Mouse (Mus musculus): ENCODE measurements around the gene Cope. TPM values are rescaled to one million over a fixed set of nuclear protein-coding genes. Genes with fewer than 3 reads are reported as not detected.

Gene Cope
- polyA plus RNA-seq, 1 experiment, result 236 TPM

DNA sequence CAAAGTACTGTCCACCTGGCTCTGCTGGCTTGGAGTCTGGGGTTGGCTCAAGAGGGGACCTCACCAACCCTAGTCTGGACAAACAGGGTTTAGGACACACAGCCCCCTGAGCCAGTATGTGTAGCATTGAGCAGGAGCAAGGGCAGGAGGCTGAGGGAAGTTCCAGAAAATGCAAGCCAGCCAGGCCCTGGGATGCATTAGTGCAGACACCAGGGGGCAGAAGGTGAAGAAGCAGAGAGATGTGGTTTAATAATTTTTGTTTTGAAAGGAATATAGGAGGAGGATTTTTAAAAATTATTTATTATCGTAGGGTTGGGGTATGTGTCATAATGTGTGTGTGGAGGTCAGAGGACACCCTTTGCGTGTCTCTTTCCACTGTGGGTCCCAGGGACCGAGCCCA, 21.4 kb downstream of the Cope start:
- no peaks in the 10 kb centered on the region for H3K36me3 ChIP-seq (ENCODE audit: control insufficient read depth, insufficient read depth)
- no peaks in the 10 kb centered on the region for H3K79me2 ChIP-seq (ENCODE audit: control insufficient read depth, insufficient read depth)
- no peak overlapping the region for H3K4me2 ChIP-seq (ENCODE audit: low read depth)
- no peak for TF ChIP-seq REST (IDR thresholded peaks at IDR 0.05; ENCODE audit: insufficient read depth, insufficient read length)
- no peak for TF ChIP-seq POLR2AphosphoS2 (IDR thresholded peaks at IDR 0.05; ENCODE audit: insufficient read length, low read depth)
- no peak for TF ChIP-seq E2F4 (IDR thresholded peaks at IDR 0.05; ENCODE audit: insufficient read depth)
- H3ac ChIP-seq (ENCODE audit: control insufficient read depth, insufficient read length), result no peak overlapping the region
- H3K4me3 ChIP-seq, result no peak overlapping the region
- H3K27me3 ChIP-seq (ENCODE audit: control insufficient read depth, insufficient read depth, insufficient read length), result no peaks in the 10 kb centered on the region

DNA sequence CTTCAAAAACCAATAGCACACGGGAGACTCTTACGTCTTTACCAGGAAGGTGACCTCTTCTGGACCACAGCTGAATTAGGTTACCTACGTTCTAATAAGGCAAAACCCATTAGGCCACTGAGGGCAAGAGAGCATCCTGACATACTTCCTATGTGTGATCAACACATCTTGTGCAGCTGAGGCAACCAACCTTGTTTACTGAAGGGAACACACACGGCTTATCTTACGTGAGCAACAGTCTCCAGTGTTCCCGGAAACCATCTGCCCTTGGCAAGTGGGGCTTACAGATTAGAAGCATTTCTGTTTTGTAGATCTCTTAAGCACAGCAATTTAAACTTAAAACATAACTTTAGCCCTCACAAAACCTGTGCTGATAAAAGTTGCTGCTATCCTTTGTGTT, 25.2 kb downstream of the Cope start:
- H3ac ChIP-seq (ENCODE audit: control insufficient read depth, insufficient read length), result no peak overlapping the region
- TF ChIP-seq TCF12 (IDR thresholded peaks at IDR 0.05; ENCODE audit: insufficient read depth, poor library complexity, severe bottlenecking), result no peak
- no peak for TF ChIP-seq E2F4 (IDR thresholded peaks at IDR 0.05; ENCODE audit: insufficient read depth)
- no peak for TF ChIP-seq MYOG (IDR thresholded peaks at IDR 0.05; ENCODE audit: control insufficient read depth in 1 of 3, insufficient read depth in 1 of 3, insufficient read length in 2 of 3, low read depth in 2 of 3)
- no peak for TF ChIP-seq USF1 (IDR thresholded peaks at IDR 0.05; ENCODE audit: low read depth)
- TF ChIP-seq REST (IDR thresholded peaks at IDR 0.05; ENCODE audit: insufficient read depth, insufficient read length), result no peak
- TF ChIP-seq MAX (IDR thresholded peaks at IDR 0.05; ENCODE audit: low read depth), result no peak
- TF ChIP-seq POLR2A (IDR thresholded peaks at IDR 0.05; ENCODE audit: insufficient read length, low read depth), result no peak
- no peak for TF ChIP-seq CEBPB (IDR thresholded peaks at IDR 0.05; ENCODE audit: insufficient read depth, poor library complexity, severe bottlenecking)
- no peaks in the 10 kb centered on the region for H3K79me2 ChIP-seq (ENCODE audit: control insufficient read depth, insufficient read depth)
- H3K4me2 ChIP-seq (ENCODE audit: low read depth), result no peak overlapping the region
- H3K27me3 ChIP-seq (ENCODE audit: control insufficient read depth, insufficient read depth, insufficient read length), result no peaks in the 10 kb centered on the region
- peaks cover 4% of the 10 kb centered on the region for H3K36me3 ChIP-seq (ENCODE audit: control insufficient read depth, insufficient read depth)
- H3K4me3 ChIP-seq, result no peak overlapping the region

DNA sequence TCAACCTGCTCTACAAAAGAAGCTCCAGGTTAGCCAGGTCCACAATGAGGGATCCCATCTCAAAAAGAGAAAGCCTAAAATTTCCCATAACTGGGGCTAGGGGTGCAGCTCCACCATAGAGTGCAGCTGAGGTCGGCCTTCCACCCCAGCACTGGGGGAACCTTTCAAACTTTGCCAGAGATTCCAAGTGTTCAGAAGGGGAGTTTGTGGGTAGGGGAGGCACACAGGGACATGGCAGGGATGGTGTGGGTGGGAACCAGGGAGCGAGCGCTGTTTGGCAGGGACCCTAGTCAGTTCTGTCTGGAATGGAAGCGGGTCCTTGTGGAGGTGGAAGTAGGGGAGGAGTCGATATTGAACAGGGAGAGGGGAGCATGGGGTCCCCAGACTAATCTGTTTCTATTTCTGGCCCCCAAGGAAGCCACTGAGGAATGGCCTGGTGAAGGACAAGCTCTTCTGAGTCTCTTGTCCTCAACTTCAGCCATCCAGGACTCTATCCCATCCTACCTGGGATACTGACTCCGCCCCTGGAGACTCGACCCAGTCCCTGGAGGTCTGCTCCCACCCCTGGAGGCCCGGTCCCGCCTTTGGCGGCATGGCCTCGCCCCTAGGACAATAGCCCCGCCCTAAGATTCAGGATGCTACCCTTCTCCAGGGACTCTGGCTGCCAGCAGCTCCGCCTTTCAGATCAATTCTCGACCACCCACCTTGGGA, 27.0 kb downstream of the Cope start, which contains the start of gene Gdf1:
Gene Gdf1 (plus strand): TSS at position 694 of the 711 bp plus-strand sequence.
- Histone ChIP-seq H3ac (ENCODE audit: control insufficient read depth, insufficient read length) (no peak within 1 kb of the TSS), H3K36me3 (ENCODE audit: control insufficient read depth, insufficient read depth) (peaks cover 12% of the 10 kb centered on the region), H3K79me2 (ENCODE audit: control insufficient read depth, insufficient read depth) (no peaks in the 10 kb centered on the region), H3K4me2 (ENCODE audit: low read depth) (no peak within 1 kb of the TSS), H3K4me3 (no peak within 1 kb of the TSS), H3K27me3 (ENCODE audit: control insufficient read depth, insufficient read depth, insufficient read length) (no peaks in the 10 kb centered on the region)
- TF ChIP-seq MAX (IDR thresholded peaks at IDR 0.05; ENCODE audit: low read depth), result no peak
- TF ChIP-seq POLR2A (IDR thresholded peaks at IDR 0.05; ENCODE audit: insufficient read length, low read depth), result no peak
- TF ChIP-seq USF1 (IDR thresholded peaks at IDR 0.05; ENCODE audit: low read depth), result no peak
- TF ChIP-seq TCF3 (IDR thresholded peaks at IDR 0.05; ENCODE audit: insufficient read length, low read depth), result no peak
- no peak for TF ChIP-seq SRF (IDR thresholded peaks at IDR 0.05; ENCODE audit: control insufficient read depth, insufficient read length, low read depth)

- peaks cover 17% of the 10 kb centered on the region for H3K36me3 ChIP-seq (ENCODE audit: control insufficient read depth, insufficient read depth)
Measured at GRCm38 (mm10) chr8:70329835-70330740, 27.8 kb downstream of the Cope start.

DNA sequence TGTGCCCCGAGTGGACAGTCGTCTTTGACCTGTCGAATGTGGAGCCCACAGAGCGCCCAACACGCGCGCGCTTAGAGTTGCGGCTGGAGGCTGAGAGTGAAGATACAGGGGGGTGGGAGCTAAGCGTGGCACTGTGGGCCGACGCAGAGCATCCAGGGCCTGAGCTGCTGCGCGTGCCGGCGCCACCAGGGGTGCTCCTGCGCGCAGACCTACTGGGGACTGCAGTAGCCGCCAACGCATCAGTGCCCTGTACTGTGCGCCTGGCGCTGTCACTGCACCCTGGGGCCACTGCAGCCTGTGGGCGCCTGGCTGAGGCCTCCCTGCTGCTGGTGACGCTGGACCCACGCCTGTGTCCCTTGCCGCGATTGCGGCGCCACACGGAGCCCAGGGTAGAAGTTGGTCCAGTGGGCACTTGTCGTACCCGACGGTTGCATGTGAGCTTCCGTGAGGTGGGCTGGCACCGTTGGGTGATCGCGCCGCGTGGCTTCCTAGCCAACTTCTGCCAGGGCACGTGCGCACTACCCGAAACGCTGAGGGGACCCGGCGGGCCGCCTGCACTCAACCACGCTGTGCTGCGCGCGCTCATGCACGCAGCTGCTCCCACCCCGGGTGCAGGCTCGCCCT, 28.5 kb downstream of the Cope start:
- no peak overlapping the region for H3K4me3 ChIP-seq
- H3ac ChIP-seq (ENCODE audit: control insufficient read depth, insufficient read length), result no peak overlapping the region
- H3K4me2 ChIP-seq (ENCODE audit: low read depth), result no peak overlapping the region
- H3K36me3 ChIP-seq (ENCODE audit: control insufficient read depth, insufficient read depth), result peaks cover 23% of the 10 kb centered on the region
- H3K27me3 ChIP-seq (ENCODE audit: control insufficient read depth, insufficient read depth, insufficient read length), result no peaks in the 10 kb centered on the region
- no peaks in the 10 kb centered on the region for H3K79me2 ChIP-seq (ENCODE audit: control insufficient read depth, insufficient read depth)
- TF ChIP-seq MAX (IDR thresholded peaks at IDR 0.05; ENCODE audit: low read depth) (no peak), SRF (IDR thresholded peaks at IDR 0.05; ENCODE audit: control insufficient read depth, insufficient read length, low read depth) (no peak), MYOG (IDR thresholded peaks at IDR 0.05; ENCODE audit: control insufficient read depth in 1 of 3, insufficient read depth in 1 of 3, insufficient read length in 2 of 3, low read depth in 2 of 3) (peak in 1 of 3 experiments; percentile 3), POLR2AphosphoS2 (IDR thresholded peaks at IDR 0.05; ENCODE audit: insufficient read length, low read depth) (peak; percentile 71), POLR2A (IDR thresholded peaks at IDR 0.05; ENCODE audit: insufficient read length, low read depth) (peak; percentile 30), TCF3 (IDR thresholded peaks at IDR 0.05; ENCODE audit: insufficient read length, low read depth) (no peak), E2F4 (IDR thresholded peaks at IDR 0.05; ENCODE audit: insufficient read depth) (no peak), TCF12 (IDR thresholded peaks at IDR 0.05; ENCODE audit: insufficient read depth, poor library complexity, severe bottlenecking) (no peak), USF1 (IDR thresholded peaks at IDR 0.05; ENCODE audit: low read depth) (no peak), CEBPB (IDR thresholded peaks at IDR 0.05; ENCODE audit: insufficient read depth, poor library complexity, severe bottlenecking) (no peak), MYOD1 (IDR thresholded peaks at IDR 0.05; ENCODE audit: control insufficient read depth in 1 of 3, insufficient read length in 2 of 3, low read depth in 2 of 3) (no peak), REST (IDR thresholded peaks at IDR 0.05; ENCODE audit: insufficient read depth, insufficient read length) (no peak)

More at GRCm38 (mm10) chr8:70329835-70330740, 27.8 kb downstream of the Cope start:
- Histone ChIP-seq H3K79me2 (ENCODE audit: control insufficient read depth, insufficient read depth) (no peaks in the 10 kb centered on the region), H3K27me3 (ENCODE audit: control insufficient read depth, insufficient read depth, insufficient read length) (no peaks in the 10 kb centered on the region), H3K4me2 (ENCODE audit: low read depth) (no peak overlapping the region), H3K4me3 (no peak overlapping the region), H3ac (ENCODE audit: control insufficient read depth, insufficient read length) (no peak overlapping the region)
- peak; percentile 65 for TF ChIP-seq POLR2AphosphoS2 (IDR thresholded peaks at IDR 0.05; ENCODE audit: insufficient read length, low read depth)
- TF ChIP-seq MAX (IDR thresholded peaks at IDR 0.05; ENCODE audit: low read depth), result no peak
